Mouse (Mus musculus) ES-Bruce4 (cell line): ENCODE data around the gene AB124611. TPM values are rescaled to one million over a fixed set of nuclear protein-coding genes. Genes with fewer than 3 reads are reported as not detected.
A peak's percentile ranks its signal among the peaks of the same experiment; 100 is the strongest.

Experiments
- H3K27ac ChIP-seq: 2 replicates; pipeline ENCODE4 v1.5.1; 2012; ENCODE audit warnings: low read length, inconsistent platforms; ENCODE audit not compliant: insufficient read depth
- H3K27me3 ChIP-seq: 2 replicates; pipeline ENCODE4 v1.6.1; 2012; ENCODE audit warnings: mild to moderate bottlenecking, low read length, inconsistent platforms; ENCODE audit not compliant: control insufficient read depth, poor library complexity, insufficient read depth, severe bottlenecking
- H3K36me3 ChIP-seq: 2 replicates; pipeline ENCODE4 v1.6.1; 2012; ENCODE audit warnings: inconsistent platforms, mild to moderate bottlenecking, low read length, moderate library complexity; ENCODE audit not compliant: control insufficient read depth, poor library complexity, insufficient read depth, severe bottlenecking
- H3K4me1 ChIP-seq: one replicate; pipeline ENCODE4 v1.8.1; 2011; ENCODE audit warnings: low read length; ENCODE audit not compliant: control insufficient read depth, insufficient read depth
- H3K4me3 ChIP-seq: 2 replicates; pipeline ENCODE4 v1.5.1; 2011; ENCODE audit warnings: low read depth, mild to moderate bottlenecking, low read length
- H3K9ac ChIP-seq: 2 replicates; pipeline ENCODE4 v1.6.1; 2012; ENCODE audit warnings: low read depth, mild to moderate bottlenecking, inconsistent platforms; ENCODE audit not compliant: poor library complexity, severe bottlenecking
- H3K9me3 ChIP-seq: replicated peaks from 2 replicates; pipeline ENCODE4 v1.6.1; 2012; ENCODE audit warnings: mild to moderate bottlenecking, low read length, inconsistent platforms; ENCODE audit not compliant: control insufficient read depth, poor library complexity, insufficient read depth, severe bottlenecking
- CTCF ChIP-seq: IDR thresholded peaks from one replicate; pipeline ENCODE4 v1.8.1; 2011; ENCODE audit warnings: low read depth, low read length
- EP300 ChIP-seq: IDR thresholded peaks from 2 replicates; pipeline ENCODE4 v1.6.1; 2011; ENCODE audit warnings: low read depth, low read length; ENCODE audit not compliant: insufficient read depth
- POLR2A ChIP-seq: IDR thresholded peaks from one replicate; pipeline ENCODE4 v1.8.1; 2011; ENCODE audit warnings: low read length; ENCODE audit not compliant: insufficient read depth
- polyA plus RNA-seq: library from polyadenylated mRNA; stranded (reverse); fragments of >200 nt; gene quantifications from 2 replicates; pipeline ENCODE4 v1.2.4, GENCODE M21; 2011; ENCODE audit warnings: low read depth; ENCODE audit not compliant: missing spikeins, insufficient read depth, insufficient read length

AB124611 gene
- polyA plus RNA-seq, 1 experiment, result not detected

DNA sequence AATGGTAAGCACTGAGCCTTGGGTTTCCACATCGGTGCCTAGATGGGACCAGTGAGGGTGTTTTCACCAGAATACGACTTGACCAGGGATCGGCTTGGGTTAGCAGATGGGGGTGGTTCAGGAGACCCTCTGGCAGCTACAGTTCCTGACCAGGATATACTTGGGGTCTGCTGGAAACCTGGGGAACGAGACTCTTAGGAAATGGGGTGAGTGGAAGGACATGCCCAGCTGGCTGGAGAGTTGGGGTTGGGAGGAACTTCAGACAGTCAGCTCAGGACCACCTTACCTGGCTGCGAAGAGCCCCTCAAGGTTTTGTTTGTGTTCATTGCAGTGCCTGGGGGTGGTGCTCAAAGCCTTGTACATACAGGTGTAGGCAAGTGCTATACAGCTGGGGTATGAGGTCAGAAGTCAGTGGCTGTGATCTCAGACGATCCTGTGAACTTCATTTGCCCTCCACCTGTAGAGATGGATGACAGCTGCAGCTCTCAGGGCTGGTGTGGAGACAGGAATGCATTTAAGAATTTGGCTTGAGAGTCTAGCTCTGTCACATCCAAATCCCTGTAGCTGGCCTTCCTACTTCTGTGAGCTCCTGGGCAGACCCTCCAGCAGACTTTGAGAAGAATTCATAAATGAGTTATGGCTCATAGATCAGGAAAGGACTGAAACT is 27.8 kb downstream of the AB124611 start:
- no peak overlapping the region for H3K4me3 ChIP-seq
- H3K9ac ChIP-seq, result no peak overlapping the region
- no peaks in the 10 kb centered on the region for H3K27me3 ChIP-seq
- H3K4me1 ChIP-seq, result peaks cover 16% of the 10 kb centered on the region
- no peaks in the 10 kb centered on the region for H3K9me3 ChIP-seq
- H3K27ac ChIP-seq, result peak overlapping the region; percentile 39; the same call in 1 of the 2 replicates
- H3K36me3 ChIP-seq, result peaks cover 4% of the 10 kb centered on the region; the same call in 1 of the 2 replicates
- TF ChIP-seq EP300 (no peak), CTCF (no peak), POLR2A (no peak)

DNA sequence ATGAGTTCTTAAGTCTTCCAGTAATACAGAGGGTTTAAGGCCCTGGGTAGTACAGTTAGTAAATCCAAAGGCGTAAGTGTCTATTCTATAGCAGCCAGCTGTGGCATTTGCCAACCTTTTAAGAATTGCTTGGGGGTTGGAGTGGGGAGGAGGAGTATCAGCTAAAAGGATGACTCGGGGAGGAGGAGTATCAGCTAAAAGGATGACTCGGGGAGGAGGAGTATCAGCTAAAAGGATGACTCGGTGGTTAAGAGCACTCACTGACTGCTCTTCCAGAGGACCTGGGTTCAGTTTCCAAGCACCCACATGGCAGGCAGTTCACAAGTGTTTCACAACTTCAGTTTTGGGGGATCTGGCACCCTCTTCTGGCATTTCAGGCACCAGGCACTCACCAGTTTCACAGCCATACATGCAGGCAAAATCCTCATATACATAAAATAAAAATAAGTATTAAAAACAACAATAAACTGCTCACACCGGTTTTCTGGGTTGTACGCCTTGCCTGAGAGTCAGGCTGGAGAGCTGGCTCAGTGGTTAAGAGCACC is 29.3 kb downstream of the AB124611 start:
- TF ChIP-seq CTCF, result no peak
- TF ChIP-seq EP300, result no peak
- Histone ChIP-seq H3K27me3 (no peaks in the 10 kb centered on the region), H3K36me3 (no peaks in the 10 kb centered on the region), H3K9ac (no peak overlapping the region), H3K4me1 (peaks cover 16% of the 10 kb centered on the region), H3K9me3 (no peaks in the 10 kb centered on the region), H3K4me3 (no peak overlapping the region), H3K27ac (peak overlapping the region; percentile 42)

DNA sequence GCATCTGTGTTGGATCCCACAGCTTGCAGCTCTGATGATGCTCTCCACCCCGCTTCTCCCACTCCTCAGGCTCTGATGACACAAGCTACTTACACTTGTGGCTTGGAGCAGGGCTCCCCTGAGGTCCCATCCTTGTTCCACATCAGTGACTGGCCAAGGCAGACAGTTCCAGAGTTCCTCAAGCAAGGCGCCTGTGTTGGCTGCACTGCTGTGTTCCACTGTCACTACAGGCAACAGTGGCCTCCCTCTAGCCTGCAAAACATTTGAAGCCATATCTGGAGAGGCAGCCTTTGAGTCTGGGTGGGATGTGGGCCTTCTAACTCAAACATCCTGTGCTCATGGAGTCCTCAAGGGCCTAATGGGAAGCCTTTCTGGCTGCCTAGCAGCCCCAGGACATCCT is 31.0 kb downstream of the AB124611 start:
- Histone ChIP-seq H3K36me3 (peaks cover 5% of the 10 kb centered on the region), H3K27me3 (no peaks in the 10 kb centered on the region), H3K4me1 (peaks cover 16% of the 10 kb centered on the region), H3K27ac (peak overlapping the region; percentile 82), H3K9me3 (no peaks in the 10 kb centered on the region), H3K9ac (no peak overlapping the region), H3K4me3 (no peak overlapping the region)
- TF ChIP-seq POLR2A, result no peak
- no peak for TF ChIP-seq CTCF
- no peak for TF ChIP-seq EP300

DNA sequence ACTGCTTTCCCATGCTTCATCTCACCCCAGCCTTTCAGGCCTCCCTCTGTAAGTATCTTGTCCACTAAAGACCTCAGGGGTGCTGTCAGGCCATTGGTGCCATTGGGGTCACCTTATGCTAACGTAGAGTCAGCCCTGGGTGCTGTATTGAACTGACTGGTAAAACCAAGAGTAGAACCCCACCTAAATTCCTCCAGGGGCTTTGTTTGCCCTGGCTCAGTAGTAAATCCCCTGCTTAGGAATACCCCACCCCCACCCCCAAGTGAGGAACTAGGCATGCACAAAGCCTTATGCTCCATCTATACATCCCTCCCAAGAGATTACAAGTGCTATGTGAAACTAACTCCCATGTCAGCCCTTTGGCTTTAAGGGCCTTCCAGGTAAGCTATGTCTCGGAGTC is 31.6 kb downstream of the AB124611 start:
- Histone ChIP-seq H3K36me3 (peaks cover 5% of the 10 kb centered on the region), H3K9me3 (no peaks in the 10 kb centered on the region), H3K27me3 (no peaks in the 10 kb centered on the region), H3K27ac (peak overlapping the region; percentile 82), H3K4me3 (no peak overlapping the region), H3K4me1 (peaks cover 12% of the 10 kb centered on the region), H3K9ac (no peak overlapping the region)
- TF ChIP-seq POLR2A (no peak), EP300 (0 out of 2 replicates have a peak, but pooled peaks have one; percentile 6), CTCF (no peak)

DNA sequence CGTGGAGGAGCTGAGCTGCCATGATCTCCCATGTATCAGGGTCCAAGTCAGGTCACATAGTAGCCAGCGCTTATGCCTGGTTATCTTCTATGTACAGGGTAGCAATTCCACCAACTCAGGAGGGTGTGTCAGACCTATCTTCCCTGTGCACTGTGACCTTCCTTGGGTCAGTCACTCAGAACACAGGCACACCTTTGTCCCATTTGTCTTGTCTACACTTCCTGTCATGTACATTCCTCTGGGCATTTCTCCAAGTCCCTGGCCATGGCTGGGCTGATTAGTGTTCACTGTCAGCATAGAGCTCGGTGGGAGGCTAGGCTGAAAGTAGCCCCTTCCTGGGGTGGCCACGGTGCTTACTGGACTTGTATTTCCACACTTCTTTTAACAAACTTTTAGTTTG is 32.4 kb downstream of the AB124611 start:
- TF ChIP-seq CTCF, result no peak
- Histone ChIP-seq H3K4me3 (no peak overlapping the region), H3K4me1 (peaks cover 12% of the 10 kb centered on the region), H3K9ac (no peak overlapping the region), H3K36me3 (peaks cover 5% of the 10 kb centered on the region), H3K27me3 (no peaks in the 10 kb centered on the region), H3K9me3 (no peaks in the 10 kb centered on the region), H3K27ac (peak overlapping the region; percentile 51)

DNA sequence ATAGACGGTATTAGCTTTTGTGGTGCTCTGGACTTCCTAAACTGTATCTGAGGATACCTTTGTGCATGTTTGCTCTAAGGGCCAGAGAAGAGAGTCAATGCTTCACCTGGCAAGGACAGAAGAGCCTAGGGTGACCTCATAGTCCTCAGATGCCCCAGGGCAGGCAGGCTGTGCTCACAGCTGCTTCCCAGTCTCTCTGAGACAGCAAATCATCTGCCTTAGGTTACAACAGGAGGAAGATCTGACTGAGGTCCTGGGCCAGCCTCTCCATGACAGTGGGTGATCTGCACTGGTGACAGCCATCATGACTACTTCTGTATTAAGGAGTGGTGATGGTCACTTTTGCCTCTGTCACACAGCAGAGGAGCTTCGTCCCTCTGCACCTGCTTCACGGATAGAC is 33.2 kb downstream of the AB124611 start:
- peaks cover 12% of the 10 kb centered on the region for H3K4me1 ChIP-seq
- no peak overlapping the region for H3K27ac ChIP-seq
- TF ChIP-seq POLR2A (no peak), EP300 (no peak), CTCF (no peak)
- no peak overlapping the region for H3K9ac ChIP-seq
- H3K27me3 ChIP-seq, result no peaks in the 10 kb centered on the region
- no peaks in the 10 kb centered on the region for H3K9me3 ChIP-seq
- no peak overlapping the region for H3K4me3 ChIP-seq
- peaks cover 5% of the 10 kb centered on the region for H3K36me3 ChIP-seq
